Mouse (Mus musculus): ENCODE measurements at regions not wholly inside any gene's neighbourhood (a gene's known extent, or its start where the extent isn't known, plus 50 kb on each side); places are given as distances from the start of the nearest gene placed in this dataset.
A peak's percentile ranks its signal among the peaks of the same experiment; 100 is the strongest.

GRCm38 (mm10) chr3:147920181-147920580, 1068.0 kb downstream of the Ttll7 start:
- Histone ChIP-seq H3K9me3 (no peaks in the 10 kb centered on the region), H3K4me3 (replicated peaks) (no peak overlapping the region), H3K27ac (no peak overlapping the region), H3K4me1 (replicated peaks) (no peaks in the 10 kb centered on the region), H3K27me3 (no peaks in the 10 kb centered on the region), H3K4me2 (replicated peaks) (no peak overlapping the region), H3K9ac (replicated peaks) (no peak overlapping the region), H3K36me3 (no peaks in the 10 kb centered on the region)
- 97% methylated on average over 2 of the region's 2 CpGs for WGBS
- no peak for ATAC-seq

DNA sequence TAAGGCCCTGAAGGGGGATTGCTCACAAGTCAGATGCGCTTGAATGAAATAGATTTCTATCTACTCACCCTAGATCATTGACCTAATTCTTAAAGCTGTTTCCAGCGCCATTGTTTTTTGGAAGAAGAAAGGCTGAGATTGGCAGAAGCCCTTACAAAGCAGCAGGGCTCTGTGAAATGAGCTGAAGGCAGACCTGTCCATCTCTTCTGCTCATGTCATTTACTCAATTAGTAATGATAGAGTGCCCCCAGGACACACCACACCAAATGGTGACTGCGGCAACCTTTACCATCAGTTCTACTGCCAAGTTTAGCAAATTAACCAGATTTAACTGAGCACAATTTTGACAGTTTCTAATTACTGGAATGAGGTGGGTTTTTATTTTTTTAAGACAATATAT, 1067.5 kb downstream of the Ttll7 start:
- ATAC-seq: no peak
- H3K4me3 ChIP-seq (replicated peaks): no peak overlapping the region
- no peak overlapping the region for H3K4me2 ChIP-seq (replicated peaks)
- no peaks in the 10 kb centered on the region for H3K4me1 ChIP-seq (replicated peaks)
- no peak overlapping the region for H3K9ac ChIP-seq (replicated peaks)
- no peaks in the 10 kb centered on the region for H3K36me3 ChIP-seq
- 89% methylated on average over 3 of the region's 3 CpGs for WGBS
- no peaks in the 10 kb centered on the region for H3K9me3 ChIP-seq
- no peak overlapping the region for H3K27ac ChIP-seq
- no peaks in the 10 kb centered on the region for H3K27me3 ChIP-seq

GRCm38 (mm10) chr3:147919146-147919545, 1067.0 kb downstream of the Ttll7 start:
- 93% methylated on average over 4 of the region's 4 CpGs for WGBS
- Histone ChIP-seq H3K4me1 (replicated peaks) (0 out of 2 replicates have a peak, but pooled peaks cover 1% of the 10 kb centered on the region), H3K4me2 (replicated peaks) (no peak overlapping the region), H3K27ac (no peak overlapping the region), H3K9me3 (no peaks in the 10 kb centered on the region), H3K9ac (replicated peaks) (no peak overlapping the region), H3K4me3 (replicated peaks) (no peak overlapping the region), H3K36me3 (no peaks in the 10 kb centered on the region), H3K27me3 (no peaks in the 10 kb centered on the region)
- no peak for ATAC-seq

DNA sequence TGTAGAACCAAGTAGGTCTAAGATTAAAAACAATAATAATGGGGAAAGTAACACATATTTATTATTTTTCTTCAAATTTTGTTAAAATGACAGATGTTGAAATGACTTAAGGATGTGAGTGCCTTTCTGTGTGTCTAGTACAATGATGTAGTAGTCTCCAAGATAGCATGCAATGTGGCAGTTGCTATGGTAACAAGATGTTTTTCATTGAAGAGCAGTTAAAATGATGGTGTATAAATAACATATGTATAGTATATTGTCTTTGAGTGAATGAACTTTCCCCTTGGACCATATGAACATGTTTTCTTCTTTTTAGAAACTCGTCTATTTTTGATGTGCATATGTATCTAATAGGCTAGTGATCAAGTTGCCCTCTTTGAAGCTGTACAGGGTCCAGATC, 1044.6 kb downstream of the Ttll7 start:
- WGBS: 81% methylated on average over 1 of the region's 1 CpGs
- Histone ChIP-seq H3K4me1 (replicated peaks) (no peaks in the 10 kb centered on the region), H3K27me3 (no peaks in the 10 kb centered on the region), H3K4me3 (replicated peaks) (no peak overlapping the region), H3K9ac (replicated peaks) (no peak overlapping the region), H3K9me3 (no peaks in the 10 kb centered on the region), H3K4me2 (replicated peaks) (no peak overlapping the region), H3K36me3 (no peaks in the 10 kb centered on the region), H3K27ac (no peak overlapping the region)
- no peak for ATAC-seq

DNA sequence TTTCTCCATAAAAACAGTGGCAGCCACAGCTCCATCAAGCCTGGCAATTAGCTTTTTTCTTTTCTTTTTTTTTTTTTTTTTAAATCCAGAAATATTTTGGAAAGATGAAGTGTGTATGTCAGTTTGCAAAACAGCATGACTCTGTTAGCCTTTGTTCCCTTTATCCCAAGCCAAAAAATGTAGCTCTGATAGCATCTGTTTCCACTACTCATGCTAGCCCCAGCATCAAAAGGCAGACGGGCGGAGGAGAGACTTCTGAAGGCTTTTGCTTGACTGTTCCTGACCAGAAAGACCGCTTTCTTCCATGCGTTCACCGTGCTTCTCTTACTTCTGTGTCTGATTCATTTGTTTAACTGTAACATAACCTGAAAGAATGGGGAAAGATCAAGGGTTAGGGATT, 1039.5 kb downstream of the Ttll7 start:
- Histone ChIP-seq H3K27me3 (no peaks in the 10 kb centered on the region), H3K9ac (replicated peaks) (no peak overlapping the region), H3K4me2 (replicated peaks) (no peak overlapping the region), H3K27ac (no peak overlapping the region), H3K36me3 (no peaks in the 10 kb centered on the region), H3K4me1 (replicated peaks) (no peaks in the 10 kb centered on the region), H3K4me3 (replicated peaks) (no peak overlapping the region), H3K9me3 (no peaks in the 10 kb centered on the region)
- no peak for ATAC-seq
- 83% methylated on average over 5 of the region's 5 CpGs for WGBS

DNA sequence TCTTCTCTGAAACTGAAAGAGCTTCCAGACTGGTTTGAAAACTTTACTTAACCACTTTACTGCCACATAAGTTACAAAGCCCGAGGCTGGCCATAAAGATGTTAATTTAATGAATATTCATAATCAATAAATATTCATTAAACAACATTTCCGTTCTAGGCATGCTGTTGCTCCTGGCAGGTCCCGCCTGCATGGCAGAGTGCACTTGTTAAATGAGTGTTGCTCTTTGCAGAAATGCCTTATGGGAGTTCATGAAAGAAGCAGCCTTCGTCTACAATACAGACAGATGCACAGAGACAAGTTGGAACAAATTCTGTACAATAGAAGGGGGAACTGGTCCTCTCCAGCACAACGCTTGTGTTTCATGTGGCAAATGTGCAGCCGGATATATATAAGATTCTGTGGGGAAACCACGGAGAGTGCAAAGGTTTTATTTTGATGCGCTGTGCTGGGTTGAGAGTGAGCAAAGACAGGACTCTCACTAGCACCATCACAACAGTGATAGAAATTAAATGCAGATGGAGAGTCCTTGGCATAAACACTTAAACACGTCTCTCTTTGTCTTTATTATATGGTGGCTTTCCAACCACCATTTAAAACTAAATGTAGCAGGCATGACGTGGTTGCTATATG, 1034.2 kb downstream of the Ttll7 start:
- H3K9ac ChIP-seq (replicated peaks): no peak overlapping the region
- H3K4me2 ChIP-seq (replicated peaks): 0 out of 2 replicates have a peak overlapping the region, but pooled peaks have one; percentile 5
- H3K27ac ChIP-seq: peak overlapping the region; percentile 25; the same call in 1 of the 2 replicates
- 50% methylated on average over 10 of the region's 10 CpGs for WGBS
- peaks cover 19% of the 10 kb centered on the region for H3K4me1 ChIP-seq (replicated peaks)
- no peak overlapping the region for H3K4me3 ChIP-seq (replicated peaks)
- no peaks in the 10 kb centered on the region for H3K36me3 ChIP-seq
- no peaks in the 10 kb centered on the region for H3K9me3 ChIP-seq
- ATAC-seq: peak; percentile 35; the same call in 1 of the 2 replicates
- no peaks in the 10 kb centered on the region for H3K27me3 ChIP-seq

DNA sequence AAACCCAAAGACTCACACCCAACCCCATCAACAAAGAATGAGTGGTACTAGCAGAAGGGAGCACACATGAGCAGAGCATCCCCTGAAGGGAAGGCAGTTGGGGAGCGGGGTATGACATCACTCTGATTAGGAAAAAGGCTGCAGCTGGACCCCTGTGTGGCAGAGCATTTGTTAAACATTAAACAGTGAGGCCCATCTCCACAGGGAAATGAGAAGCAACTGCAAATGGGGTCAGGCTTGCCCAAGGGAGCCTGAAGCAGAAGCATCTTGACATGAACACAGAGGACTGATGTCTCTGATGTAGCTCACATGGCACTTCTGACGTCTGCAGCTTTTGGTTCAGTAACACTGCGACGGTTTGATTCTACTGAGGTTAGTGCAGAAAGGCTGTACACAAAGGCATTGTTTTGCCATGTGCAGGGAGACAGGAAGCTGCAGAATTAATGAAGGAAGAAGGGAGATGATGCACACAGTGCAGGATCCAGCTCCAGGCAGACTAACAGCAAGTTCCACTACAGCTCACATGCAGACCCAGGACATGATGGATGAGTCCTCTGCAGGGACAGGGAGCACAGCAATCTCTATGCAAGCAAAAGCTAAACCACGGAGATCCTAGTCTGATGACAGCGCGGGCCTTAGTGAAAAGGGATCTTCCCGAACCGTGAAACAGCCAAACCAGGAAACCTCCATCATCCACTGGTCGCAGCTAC, 1030.9 kb downstream of the Ttll7 start:
- peak overlapping the region; percentile 47; the same call in 1 of the 2 replicates for H3K27ac ChIP-seq
- H3K4me1 ChIP-seq (replicated peaks): peaks cover 19% of the 10 kb centered on the region
- H3K27me3 ChIP-seq: no peaks in the 10 kb centered on the region
- peak; percentile 70 for ATAC-seq
- H3K4me3 ChIP-seq (replicated peaks): no peak overlapping the region
- no peak overlapping the region for H3K4me2 ChIP-seq (replicated peaks)
- no peak overlapping the region for H3K9ac ChIP-seq (replicated peaks)
- WGBS: 59% methylated on average over 10 of the region's 10 CpGs
- H3K9me3 ChIP-seq: no peaks in the 10 kb centered on the region
- H3K36me3 ChIP-seq: no peaks in the 10 kb centered on the region

DNA sequence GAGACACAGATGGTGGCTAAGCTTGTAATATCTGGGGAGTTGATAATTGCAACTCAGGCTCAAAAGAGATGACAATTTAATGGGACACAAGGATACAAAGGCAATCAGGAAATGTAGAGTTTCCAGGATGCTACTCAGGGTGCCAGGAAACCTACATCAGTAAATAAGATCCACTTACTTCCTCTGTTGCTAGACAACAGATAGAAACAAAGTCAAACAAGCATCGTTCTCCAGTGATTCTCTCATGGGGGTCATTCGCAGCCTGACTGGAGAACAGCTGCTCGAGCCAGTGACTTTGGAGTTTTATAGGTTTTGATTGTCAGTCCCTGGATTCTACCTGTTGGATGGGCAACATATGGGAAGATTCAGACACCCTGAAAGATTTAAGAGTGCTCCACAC, 1026.5 kb downstream of the Ttll7 start:
- no peak for ATAC-seq
- Histone ChIP-seq H3K4me3 (replicated peaks) (no peak overlapping the region), H3K4me2 (replicated peaks) (no peak overlapping the region), H3K36me3 (no peaks in the 10 kb centered on the region), H3K4me1 (replicated peaks) (peaks cover 14% of the 10 kb centered on the region), H3K9me3 (no peaks in the 10 kb centered on the region), H3K27ac (no peak overlapping the region), H3K9ac (replicated peaks) (no peak overlapping the region), H3K27me3 (no peaks in the 10 kb centered on the region)
- WGBS: 82% methylated on average over 3 of the region's 3 CpGs

GRCm38 (mm10) chr3:147868281-147868680, 1016.1 kb downstream of the Ttll7 start:
- no peak for ATAC-seq
- H3K4me3 ChIP-seq (replicated peaks): no peak overlapping the region
- 60% methylated on average over 3 of the region's 3 CpGs for WGBS
- H3K36me3 ChIP-seq: no peaks in the 10 kb centered on the region
- no peak overlapping the region for H3K9ac ChIP-seq (replicated peaks)
- H3K4me1 ChIP-seq (replicated peaks): no peaks in the 10 kb centered on the region
- no peak overlapping the region for H3K27ac ChIP-seq
- no peaks in the 10 kb centered on the region for H3K27me3 ChIP-seq
- no peaks in the 10 kb centered on the region for H3K9me3 ChIP-seq
- no peak overlapping the region for H3K4me2 ChIP-seq (replicated peaks)

DNA sequence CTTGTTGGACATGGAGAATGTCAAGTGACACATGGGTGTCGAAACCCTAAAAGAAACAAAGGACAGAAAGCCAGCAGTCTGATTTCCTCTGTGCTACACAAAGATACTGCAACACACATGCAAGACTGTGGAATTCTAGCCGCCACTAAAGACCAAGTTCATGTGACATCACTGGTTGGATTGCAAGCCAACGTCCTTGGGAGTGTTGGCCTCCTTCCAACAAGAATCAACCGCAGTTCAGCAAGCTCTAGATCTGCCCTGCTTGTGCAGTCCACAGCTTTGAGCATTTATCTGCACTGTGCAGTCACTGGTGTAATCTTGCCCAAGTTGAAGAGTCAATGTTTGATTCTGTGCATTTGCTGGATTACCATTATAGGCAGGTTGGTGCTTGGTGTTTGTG, 1001.2 kb downstream of the Ttll7 start:
- Histone ChIP-seq H3K9me3 (no peaks in the 10 kb centered on the region), H3K4me2 (replicated peaks) (no peak overlapping the region), H3K9ac (replicated peaks) (no peak overlapping the region), H3K4me1 (replicated peaks) (no peaks in the 10 kb centered on the region), H3K36me3 (no peaks in the 10 kb centered on the region), H3K27me3 (no peaks in the 10 kb centered on the region), H3K27ac (no peak overlapping the region), H3K4me3 (replicated peaks) (no peak overlapping the region)
- ATAC-seq: no peak
- 89% methylated on average over 4 of the region's 4 CpGs for WGBS

- Histone ChIP-seq H3K27me3 (no peaks in the 10 kb centered on the region), H3K4me3 (replicated peaks) (no peak overlapping the region), H3K36me3 (no peaks in the 10 kb centered on the region), H3K9ac (replicated peaks) (no peak overlapping the region), H3K4me2 (replicated peaks) (no peak overlapping the region), H3K4me1 (replicated peaks) (no peaks in the 10 kb centered on the region), H3K27ac (no peak overlapping the region), H3K9me3 (no peaks in the 10 kb centered on the region)
- 88% methylated on average over 2 of the region's 2 CpGs for WGBS
- ATAC-seq: no peak
These were observed 1000.7 kb downstream of the Ttll7 start for GRCm38 (mm10) chr3:147852830-147853229.

GRCm38 (mm10) chr3:147841357-147841756, 989.2 kb downstream of the Ttll7 start:
- WGBS: 87% methylated on average over 3 of the region's 3 CpGs
- no peaks in the 10 kb centered on the region for H3K9me3 ChIP-seq
- no peak overlapping the region for H3K4me2 ChIP-seq (replicated peaks)
- no peak overlapping the region for H3K27ac ChIP-seq
- no peaks in the 10 kb centered on the region for H3K4me1 ChIP-seq (replicated peaks)
- ATAC-seq: no peak
- no peaks in the 10 kb centered on the region for H3K36me3 ChIP-seq
- H3K9ac ChIP-seq (replicated peaks): no peak overlapping the region
- no peak overlapping the region for H3K4me3 ChIP-seq (replicated peaks)
- H3K27me3 ChIP-seq: no peaks in the 10 kb centered on the region

DNA sequence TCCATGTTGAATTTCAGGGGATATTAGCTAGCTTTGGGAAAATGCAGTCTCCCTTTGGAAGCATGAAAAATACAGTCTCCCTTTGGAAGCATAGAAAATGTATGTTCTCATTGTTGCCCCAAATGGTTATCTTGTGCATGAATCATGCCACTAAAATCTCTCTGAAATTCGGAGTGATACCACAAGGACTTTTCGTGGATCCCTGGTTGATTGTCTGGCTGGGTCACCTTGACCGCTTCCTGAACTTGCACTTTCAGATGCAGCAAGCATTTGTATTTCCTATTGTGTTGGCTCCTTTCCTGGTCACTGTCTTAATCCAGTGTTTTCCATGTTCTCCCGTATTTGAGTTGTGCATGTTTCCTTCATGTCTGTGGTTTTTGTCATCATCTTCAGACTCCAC, 986.6 kb downstream of the Ttll7 start:
- H3K27ac ChIP-seq: no peak overlapping the region
- WGBS: 85% methylated on average over 4 of the region's 4 CpGs
- H3K36me3 ChIP-seq: no peaks in the 10 kb centered on the region
- no peaks in the 10 kb centered on the region for H3K9me3 ChIP-seq
- H3K4me1 ChIP-seq (replicated peaks): no peaks in the 10 kb centered on the region
- no peak overlapping the region for H3K4me2 ChIP-seq (replicated peaks)
- no peaks in the 10 kb centered on the region for H3K27me3 ChIP-seq
- no peak overlapping the region for H3K4me3 ChIP-seq (replicated peaks)
- no peak for ATAC-seq
- H3K9ac ChIP-seq (replicated peaks): no peak overlapping the region
